Mouse (Mus musculus) cerebellum, adult 11-12 months (tissue): ENCODE data around the gene Adam12.

Source experiments
- DNase-seq: peaks from one replicate; pipeline ENCODE4 v3.0.0; 2022

Gene Adam12

DNA sequence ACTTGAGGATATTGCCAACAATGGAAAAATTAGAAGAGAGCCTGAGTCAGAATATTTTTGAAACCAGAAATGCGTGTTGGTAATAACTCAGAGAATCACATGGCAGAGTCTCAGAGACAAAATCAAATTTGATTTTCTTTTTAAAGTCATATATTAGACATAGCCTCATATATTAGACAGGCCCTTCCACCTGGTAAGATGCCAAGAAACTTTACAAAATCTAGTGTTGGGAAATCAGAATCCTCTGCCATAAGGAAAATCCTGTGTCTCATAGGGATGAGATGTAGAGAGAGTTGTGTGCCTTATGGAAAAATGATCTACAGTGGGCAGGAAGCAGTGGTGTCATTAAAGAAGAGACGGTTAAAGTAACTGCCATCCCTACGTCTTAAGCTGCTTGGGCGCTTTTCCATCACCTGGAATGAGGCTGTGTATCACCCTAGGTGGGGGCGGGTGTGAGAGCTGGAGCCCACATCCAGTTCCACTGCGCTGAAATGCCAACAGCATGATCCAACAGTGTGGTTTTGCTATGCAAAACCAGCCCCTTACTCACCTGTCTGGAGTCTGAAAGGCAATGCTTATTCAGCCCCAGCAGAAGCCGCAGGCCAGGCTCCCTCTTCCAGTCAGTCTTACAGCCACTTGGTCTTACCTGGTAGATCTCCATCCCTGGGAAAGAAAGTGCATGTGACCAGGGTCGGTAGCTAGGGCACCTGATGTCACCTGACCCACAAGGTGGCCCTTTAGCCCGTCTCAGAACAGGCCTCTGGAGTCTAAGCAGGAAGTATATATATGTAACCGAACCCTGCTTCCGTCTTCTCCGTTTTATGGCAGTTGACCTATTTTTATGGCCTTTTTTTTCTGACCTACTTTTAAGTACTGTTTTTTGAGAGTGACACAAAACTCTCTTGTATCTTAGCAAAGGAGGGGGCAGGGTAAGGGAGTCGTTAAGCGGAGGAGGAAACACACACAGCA, at the start of gene Adam12:
TSS of gene Adam12 (minus strand) at position 769 of the 969 bp plus-strand sequence.
- DNase-seq, result no peak

DNA sequence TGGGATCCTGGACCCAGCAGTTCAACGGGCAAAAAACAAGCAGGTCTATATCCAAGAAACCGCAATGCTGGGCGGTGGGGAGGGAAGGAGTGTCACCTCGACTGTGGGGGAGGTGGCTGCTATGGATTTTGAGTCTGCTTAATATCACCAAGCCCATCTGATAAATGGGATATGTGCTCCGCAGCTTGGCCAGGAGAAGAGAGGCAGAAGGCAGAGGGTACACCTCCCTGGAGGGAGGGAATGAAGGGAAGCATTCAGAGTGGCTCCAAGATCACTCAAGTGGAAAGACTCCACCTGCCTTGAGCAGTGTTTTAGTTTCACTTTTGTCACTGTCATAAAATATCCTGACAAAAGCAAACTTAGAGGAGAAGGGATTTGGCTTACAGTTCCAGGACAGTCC, 41.0 kb upstream of the Adam12 start:
- DNase-seq, result no peak

DNA sequence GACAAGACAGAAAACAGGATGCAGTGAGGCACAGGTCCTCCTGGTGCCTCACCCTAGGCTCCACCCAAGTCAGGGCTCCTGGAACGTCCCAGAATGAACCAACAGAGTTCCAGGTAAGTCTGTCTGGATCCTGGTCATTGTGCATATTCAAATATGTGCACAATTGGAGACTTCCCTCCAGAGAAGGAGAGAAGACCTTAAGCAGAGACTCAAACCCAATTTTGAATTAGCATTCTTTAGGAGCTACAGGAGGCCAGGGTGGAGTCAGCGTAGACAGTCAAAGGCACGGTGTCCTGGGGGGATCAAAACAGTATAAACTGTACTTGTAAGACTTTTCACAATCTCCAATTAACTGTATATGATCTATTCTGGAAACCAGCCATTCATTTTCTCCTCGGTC, 40.5 kb upstream of the Adam12 start:
- no peak for DNase-seq

DNA sequence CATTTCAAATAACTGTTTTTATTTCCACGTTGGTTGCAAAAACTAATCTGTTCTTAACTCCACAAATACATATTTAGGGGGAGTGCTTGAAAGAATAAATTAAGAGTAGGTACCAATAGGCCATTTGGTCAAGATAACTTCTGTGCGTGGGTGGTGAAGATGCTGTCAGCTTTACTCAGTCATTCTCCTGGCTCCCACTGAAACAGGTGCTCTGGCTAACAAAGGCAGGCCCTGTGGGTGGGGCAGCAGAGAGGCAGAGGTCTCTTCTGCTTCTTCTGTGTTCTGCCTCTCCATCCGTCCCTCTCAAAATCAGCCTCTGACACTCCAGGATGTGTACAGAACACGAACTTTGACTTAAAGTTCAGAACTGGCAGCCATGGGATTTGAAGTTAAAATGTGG, 33.8 kb upstream of the Adam12 start:
- no peak for DNase-seq

DNA sequence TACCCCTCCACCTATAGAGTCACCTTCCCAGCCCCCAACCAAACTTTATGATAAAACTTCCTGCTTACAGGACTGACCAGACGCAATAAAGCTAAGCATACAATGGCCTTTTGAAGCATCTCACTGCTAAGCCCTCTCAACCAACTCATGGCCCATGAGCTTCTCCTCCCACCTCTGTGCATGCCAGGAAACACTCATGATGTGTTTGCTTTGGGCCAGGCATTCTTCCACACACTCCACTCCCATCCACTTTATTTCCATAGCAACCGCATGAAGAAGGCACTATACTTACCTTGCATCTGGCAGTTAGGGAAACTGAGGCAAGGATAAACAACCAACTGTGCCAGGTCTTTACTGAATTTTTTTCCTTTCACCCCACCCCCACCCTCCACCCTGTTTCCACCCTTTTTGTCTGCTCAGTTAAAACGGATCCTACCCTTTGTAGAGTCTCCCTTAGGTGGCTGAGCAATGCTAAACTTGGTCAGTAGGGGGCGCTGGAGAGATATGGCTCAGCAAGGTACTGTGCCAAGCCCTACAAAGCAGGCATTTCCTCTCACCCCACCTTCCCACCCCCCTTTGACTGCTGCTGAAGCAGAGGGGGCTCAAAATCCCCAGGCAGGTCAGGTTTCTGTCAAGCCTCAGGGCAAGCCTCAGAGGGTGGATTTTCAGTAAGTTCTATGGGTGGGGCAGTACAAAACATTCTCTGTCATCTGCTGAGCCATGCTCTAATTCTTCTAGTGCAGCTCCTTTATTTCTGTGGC, 31.4 kb upstream of the Adam12 start:
- peak; percentile 16 for DNase-seq

DNA sequence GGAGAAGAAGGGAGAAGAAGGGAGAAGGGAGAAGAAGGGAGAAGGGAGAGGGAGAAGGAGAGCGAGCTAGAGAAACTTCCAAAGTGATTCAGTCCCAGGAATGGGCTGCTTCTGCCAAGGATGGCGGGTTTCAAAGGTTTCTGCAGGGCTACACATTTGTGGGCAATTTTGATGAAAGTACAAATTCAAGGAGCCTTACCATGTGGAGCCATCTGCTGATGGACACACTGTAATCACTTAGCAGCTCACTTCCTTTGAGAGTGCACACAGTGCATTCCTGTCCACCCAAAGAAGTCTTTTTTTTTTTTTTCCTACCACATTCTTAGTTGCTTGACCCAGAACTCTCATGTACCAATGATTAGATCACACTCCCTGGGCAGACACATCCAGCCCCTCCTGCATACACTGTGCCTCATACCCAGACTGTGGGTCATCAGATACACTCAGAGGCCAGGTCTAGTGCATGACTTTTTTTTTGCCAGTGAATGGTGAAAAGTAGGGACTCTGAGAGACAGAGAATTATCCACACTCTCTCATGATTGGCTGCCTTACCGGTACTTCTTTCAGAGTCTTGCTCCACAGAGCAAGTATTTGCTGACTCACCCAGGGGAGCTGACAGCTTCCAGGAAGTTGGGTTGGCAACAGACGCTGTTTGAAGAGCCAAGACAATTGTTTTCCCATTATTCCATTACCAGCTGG, 29.2 kb upstream of the Adam12 start:
- no peak for DNase-seq

DNA sequence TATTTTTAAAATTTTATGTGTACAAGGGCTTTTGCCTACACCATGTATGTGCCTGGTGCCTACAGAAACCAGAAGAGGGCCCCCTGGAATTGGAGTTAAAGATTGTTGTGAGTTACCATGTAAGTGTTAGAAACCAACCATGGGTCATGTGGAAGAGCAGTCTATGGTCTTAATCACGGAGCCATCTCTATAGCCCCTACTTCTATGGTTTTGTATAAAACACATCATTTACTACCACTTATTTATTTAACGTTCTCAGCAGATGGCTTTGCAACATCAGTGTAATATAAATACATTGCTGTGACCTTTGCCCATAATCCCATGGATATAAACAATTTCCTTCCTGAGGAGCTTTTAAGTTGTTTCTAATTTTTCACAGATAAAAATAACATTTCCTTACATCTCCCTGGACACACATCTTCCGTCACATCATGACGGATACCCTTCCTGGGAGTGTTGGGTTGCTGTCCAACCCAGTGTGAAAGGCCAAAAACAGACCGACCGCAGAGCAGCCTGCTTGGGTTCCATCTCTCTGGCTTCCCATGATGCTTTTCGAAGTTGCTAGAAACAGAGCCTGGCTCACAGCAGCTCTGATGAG, 18.4 kb upstream of the Adam12 start:
- no peak for DNase-seq

DNA sequence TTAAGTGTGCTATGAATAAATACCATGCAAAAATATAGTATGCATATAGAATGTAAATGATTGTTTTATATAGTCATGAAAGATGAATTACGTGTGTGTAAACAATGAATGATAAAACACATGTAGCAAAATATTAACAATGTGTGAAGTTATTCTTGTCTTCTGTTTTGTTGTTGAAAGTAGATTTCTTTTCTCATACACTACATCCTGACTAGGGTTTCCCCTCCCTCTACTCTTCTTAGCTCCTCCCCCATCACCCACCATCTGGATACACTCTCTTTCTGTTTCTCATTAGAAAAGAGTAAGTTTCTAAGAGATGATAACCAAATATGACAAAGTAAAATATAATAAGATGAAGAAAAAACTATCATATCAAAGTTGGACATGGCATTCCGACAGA, 16.1 kb upstream of the Adam12 start:
- DNase-seq, result no peak

DNA sequence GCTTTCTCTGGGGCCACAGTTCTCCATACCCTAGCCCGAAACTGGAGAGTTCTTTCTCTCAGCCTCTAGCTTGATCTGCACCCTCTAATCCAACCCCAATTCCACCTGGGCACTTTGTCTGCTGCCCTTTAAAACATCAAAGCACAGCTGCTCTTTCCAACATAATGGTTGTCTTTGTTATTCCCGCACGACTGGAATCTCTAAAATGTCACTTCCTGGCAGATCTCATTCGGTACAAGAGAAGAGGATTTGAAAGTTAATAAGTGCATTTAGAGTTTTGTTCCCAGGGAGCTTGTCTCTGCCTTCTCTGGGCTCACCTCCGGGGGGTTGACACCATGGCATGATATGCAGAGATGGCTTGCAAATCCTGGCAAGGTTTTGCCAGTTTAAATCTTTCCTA, 14.7 kb upstream of the Adam12 start:
- no peak for DNase-seq

DNA sequence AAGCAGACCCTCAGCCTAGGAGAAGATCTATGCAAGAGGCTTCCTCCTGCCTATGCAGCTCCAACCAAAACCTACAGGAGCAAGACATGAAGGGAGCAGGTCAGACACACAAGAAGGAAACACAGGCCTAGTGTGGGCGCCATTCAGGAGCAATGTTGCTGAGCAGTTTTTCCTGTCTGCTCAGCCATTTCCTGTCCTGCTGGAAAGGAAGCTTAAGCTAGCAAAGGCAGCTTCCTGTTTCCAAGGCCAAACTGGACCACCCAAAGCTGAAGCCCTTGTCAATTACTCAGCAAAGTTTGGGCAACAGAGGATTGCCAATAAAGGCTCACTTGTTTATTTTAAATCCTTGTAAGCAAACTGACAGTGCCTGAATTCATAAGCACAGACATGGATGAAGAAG, 10.8 kb upstream of the Adam12 start:
- DNase-seq, result no peak

DNA sequence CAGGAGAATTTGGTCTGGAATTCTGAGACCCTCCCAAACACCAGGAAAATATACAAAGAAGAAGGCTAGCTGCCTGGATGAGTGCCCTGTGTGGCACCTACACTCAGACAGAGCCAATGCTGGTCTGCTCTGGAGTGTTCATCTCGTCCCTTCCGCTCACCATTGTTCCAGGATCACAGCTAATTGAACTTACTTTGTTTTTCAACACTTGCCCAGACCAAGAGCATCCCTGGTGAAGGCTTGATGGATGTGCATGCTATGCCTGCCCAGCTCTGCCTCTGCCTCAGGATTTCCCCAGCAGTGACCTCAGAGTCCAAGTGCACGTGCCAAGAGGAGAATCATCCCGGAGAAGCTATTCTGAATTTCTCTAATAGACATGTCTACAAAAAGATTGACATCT, 9.3 kb upstream of the Adam12 start:
- no peak for DNase-seq

DNA sequence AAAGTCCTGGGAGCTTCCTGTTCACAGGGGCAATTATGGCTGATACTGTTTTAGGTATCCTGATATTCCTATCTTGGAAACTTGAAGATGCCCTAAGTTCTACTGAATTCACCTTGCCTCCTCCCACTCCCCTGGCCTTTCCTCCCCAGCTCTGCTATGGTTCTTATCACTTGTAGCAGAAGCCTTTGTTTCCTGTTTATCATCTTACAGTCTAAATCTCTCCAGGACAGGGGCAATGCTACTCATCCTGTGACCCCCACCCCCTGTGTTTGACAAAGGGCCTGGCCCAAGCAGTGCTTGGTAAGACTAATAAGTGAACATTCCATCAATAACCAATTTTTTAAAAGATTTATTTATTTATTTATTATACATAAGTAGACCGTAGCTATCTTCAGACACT, 8.6 kb upstream of the Adam12 start:
- DNase-seq, result no peak

DNA sequence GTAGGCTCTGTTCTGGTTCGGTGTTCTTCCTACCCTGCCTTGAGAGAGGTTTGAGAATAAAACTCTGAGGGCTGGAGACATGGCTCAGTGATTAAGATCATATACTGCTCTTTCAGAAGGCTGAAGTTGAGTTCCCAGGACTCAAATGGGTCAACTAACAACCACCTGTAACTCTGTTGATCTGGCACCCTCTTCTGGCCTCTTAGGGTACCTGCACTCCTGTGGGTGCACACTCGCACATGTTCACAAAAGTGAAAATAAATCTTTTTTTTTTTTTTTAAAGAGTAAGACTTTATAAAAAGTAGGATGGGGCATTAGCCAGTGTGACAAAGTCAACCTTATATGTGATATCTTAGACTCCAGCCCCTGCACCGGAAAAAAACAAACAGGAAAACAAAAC, 6.9 kb upstream of the Adam12 start:
- DNase-seq, result no peak

DNA sequence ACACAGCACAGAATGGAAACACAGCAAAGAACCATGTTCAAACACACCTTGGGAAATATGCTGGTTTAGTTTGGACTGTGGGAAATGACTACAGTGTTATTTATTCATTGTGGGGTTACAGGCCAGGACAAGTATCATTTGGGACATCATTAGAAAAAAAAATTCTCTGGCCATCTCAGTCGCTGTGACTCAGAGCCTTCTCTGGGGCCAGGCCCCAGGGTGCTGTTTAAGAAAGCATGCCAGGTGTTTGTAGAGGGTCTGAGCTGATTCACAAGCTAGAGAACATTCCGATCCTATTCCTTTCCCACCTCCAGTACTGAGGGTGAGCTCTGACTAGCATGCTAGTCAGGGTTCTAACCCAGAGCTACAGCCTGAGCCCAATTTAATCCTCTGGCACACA, 5.4 kb upstream of the Adam12 start:
- no peak for DNase-seq

DNA sequence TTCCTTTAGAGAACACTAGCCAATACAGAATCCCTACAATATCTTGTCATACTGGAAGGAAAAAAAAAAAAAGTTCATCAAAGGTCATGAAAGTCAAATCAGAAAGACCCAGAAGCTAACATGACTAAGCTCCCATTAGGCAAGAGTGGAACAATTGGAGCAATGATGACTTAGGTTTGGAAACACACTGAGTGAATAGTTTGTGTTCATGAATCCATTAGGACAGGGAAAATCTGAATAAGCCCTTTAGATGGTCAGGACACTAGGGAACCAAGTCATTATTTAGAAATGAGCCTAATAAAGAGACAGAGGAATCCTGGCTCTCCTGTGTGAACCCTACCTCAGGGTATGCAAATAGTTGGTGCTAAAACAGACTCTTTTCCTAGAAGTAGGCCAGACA, 4.8 kb upstream of the Adam12 start:
- no peak for DNase-seq

DNA sequence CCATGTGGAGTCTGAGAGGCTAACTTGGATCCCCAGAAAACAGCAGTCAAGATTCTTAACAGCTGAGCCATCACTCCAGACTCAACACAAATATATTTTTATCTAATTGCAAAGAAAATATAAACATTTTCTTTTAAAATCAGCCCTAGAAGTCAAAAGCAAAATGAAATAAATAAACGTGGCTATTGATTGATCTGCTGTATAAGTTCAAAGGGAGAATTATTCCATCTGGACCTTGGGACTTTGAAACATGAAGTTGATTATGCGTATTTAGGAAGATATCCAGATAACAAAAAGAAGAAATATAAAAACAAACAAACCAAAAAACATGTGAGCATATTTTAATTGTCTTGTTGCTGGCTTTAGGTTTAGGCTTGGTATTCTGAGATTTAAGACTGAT, 3.6 kb upstream of the Adam12 start:
- no peak for DNase-seq

DNA sequence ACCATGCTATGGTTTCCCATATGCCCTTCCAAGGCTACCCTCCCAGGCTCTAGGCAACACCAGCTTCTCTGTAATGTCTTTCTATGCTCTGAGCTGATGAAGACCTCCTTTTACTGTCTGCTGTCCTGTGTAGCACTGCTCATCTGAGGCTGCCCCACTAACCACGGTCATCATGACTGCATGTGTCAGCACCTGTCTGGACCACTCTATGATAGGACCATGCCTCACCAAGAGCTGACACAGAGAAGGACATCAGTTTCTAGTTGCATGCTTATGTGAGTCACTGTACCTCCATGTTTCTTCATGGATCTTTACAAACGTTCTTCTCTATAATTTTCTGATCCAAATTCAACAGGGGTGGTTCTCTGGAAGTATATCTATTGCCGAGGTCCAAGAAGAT, 1.2 kb downstream of the Adam12 start:
- DNase-seq, result no peak

DNA sequence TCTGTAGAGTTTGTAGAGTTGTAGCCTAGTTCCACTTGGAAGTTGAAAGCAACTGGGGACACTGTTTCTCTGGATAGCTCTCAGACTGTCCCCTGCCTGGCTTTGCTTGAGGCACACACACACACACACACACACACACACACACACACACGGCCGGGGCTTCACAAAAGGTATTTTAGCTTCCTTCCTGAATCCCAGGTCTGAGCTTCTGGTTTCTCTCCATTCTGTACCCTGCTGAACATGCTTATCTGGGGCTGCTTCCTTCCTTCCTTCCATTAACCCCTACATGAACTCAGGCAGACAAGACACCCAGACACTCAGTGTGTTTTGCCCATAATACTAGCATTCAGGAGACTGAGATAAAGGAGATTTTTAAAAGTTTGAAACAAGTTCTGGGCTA, 2.0 kb downstream of the Adam12 start:
- no peak for DNase-seq

DNA sequence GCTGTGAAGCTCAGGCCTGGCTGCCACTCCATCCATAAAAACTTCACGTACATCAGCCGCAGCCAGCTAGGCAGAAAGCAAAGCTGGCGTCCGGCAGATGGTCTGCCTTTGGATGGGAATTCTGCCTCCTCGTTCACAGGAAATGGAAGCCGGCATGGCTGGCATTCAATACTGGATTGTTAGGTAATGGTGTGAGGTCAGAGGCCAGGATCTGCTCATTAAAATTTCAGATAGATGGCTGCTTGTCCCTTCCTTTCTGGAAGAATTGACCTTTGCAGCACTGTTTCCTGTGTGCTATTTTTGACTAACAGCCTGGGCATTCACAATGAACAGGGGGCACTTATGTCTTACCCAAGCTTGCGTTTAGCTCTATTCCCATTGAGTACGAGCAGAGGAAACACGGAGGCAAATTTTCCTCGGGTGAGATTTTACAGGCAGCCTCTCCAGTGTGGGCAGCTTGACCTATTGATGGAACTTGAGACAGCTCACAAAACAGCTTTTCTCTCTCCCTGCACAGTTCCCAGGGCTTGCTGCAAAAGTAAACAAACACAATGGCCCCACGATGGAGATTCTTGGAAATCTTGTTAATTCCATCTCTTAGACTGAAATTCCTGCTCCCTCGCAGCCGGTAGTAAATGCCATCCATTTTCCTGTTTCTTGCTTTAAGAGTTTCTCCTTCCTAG, 4.0 kb downstream of the Adam12 start:
- DNase-seq, result no peak

DNA sequence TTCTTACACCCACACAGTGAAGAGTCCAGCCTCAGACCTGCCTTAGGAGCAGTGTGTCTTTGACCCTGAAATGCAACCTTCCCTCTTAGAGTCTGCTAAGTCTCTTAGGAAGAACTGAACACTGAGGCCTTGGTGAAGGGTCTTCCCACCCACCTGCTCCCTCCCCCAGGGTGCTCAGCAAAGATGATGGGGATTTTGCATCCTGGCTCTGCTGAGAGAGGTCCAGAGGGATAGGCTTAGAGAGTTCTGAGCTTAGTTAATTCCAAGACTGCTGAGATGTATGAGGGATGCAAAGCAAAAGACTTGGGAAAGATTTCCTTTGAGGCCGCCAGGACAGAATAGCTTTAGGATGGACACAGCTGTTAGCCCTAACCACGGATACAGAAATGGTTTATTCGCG, 4.8 kb downstream of the Adam12 start:
- no peak for DNase-seq

DNA sequence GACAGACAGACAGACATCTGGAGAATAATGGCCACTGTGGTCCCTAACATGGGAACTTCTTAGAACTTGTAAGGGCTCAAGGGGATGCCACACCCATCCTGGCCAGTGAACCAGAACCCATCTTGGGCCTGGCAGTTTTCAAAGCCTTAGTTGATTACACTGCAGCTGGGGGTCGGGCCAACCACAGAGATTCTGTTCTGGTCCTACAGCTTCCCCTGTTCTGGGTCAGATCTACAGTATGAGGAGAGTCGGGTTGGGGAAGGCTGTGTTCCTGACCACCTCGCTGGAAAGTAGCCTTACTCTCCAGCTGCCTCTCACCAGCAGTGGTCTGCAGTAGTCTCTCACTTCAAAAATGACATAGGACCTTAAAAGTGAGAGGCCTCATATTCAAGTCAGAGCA, 5.7 kb downstream of the Adam12 start:
- no peak for DNase-seq

DNA sequence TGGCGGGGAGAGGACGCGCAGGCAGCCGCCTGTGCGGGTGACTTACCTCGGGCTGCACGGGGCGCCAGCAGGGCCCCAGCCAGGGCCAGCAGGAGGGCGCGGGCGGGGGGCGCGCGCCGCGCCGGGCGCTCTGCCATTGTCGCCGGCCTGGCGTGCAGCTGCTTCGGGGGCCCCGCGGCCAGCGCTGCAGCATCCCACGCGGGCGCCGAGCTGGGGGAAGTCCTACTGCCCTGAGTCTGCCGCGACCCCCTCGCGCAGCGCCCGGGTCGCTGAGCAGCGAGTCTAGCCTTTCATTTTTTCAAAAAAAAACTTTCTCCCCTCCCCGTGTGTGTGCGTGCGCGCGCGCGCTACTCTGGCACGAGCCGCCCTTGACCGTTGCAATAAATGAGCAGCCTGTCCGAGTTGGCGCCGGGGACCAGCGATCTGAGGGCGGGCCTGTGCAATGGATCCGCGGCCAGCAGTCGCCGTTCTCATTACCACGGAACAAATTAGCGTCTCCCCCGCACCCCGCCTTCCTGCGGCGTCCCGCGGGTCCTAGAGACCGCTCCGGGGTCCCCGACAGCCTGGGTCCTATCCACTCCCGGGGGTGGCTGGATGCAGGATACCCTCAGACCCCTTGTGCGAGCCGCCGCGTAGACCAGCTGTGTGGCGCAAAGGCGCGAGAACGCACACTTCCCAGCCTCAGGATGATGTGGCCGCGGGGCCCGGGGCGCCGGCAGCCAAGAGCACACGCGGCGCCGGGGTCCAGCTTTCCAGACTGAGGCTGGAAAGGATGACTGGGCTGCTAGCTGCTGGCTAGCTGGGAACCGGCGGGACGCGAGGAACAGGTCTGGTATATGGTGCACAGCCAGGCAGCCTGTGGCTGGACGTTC, 7.0 kb downstream of the Adam12 start:
- no peak for DNase-seq
